8 mouse cellular contexts compared by ENCODE assay signal in the genomic region with DNA sequence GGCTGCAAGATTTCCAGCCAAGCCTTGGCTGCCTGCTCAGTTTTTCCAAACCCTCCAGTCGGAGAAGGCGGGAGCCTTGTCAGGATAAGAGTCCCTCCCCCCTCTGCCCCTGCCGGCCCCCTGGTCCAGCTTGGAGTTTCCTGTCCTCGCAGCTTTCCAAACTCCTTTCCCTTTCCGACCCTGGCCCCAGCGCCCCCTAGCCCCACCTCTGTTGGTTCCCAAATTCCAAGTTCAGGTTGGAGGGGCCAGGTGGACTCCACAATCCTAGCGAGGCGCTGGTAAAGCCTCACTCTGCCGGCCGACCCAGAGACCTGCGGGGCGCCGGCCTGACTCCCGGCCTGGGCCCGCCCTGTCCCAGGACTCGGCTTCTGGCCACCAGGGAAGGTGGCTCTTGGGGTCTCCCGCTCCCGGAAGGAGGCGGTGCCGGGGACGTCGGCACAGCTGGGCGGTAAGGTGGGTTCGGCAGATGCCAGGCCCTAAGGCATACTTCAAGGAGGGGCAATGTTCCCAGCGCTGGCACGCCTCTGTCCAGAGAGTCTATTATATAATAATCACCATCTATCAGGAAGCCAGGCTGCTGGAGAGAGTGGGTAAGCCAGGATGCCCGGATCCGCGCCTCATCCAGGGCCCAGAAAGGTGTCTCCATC. TPM values are rescaled to one million over a fixed set of nuclear protein-coding genes. Genes with fewer than 3 reads are reported as not detected.
A peak's percentile ranks its signal among the peaks of the same experiment; 100 is the strongest.
DNase-seq lines count a peak whose midpoint lies in the region; ATAC-seq and TF ChIP-seq lines count a peak whose summit lies in the region.

No protein-coding gene starts in this region.

- no peak for TF ChIP-seq POLR2A in CH12.LX (IDR thresholded peaks at IDR 0.05; ENCODE audit: low read depth, low read length)
- peak; percentile 34; the same call in 1 of the 2 replicates for TF ChIP-seq POLR2A in lung, adult 2 months (IDR thresholded peaks at IDR 0.05; ENCODE audit: borderline replicate concordance, extremely low read depth, low read depth, low read length)

- no peak for DNase-seq in CH12.LX (ENCODE audit: extremely low read depth)
- DNase-seq in adrenal gland, postnatal 36 days: peak; percentile 84 to 88
- peak; percentile 94 for DNase-seq in forebrain, embryonic 10.5 days (ENCODE audit: extremely low spot score, low spot score)
- DNase-seq in heart, postnatal 0 days (ENCODE audit: low spot score): peak; percentile 93
- DNase-seq in kidney, postnatal 25 days: peak; percentile 84 to 94
- DNase-seq in lung, adult 2 months: peak; percentile 84
- peak; percentile 95 for DNase-seq in retina, postnatal 1 day

- in situ Hi-C loops in CH12.LX (cut with MboI; ENCODE audit: low pct_ligation_motif_present, low pct_unique_long_range_greater_than_20kb, low sequenced_read_pairs): no loop called here

- peak overlapping the region; percentile 6; the same call in 1 of the 2 replicates for H3K9ac ChIP-seq in CH12.LX (ENCODE audit: insufficient read depth, low read depth)
- peak overlapping the region; percentile 59 for H3K9ac ChIP-seq in heart, postnatal 0 days (replicated peaks; ENCODE audit: low read depth, low read length)

- no peak overlapping the region for H3K27ac ChIP-seq in CH12.LX (ENCODE audit: insufficient read depth, low read depth)
- H3K27ac ChIP-seq in forebrain, embryonic 10.5 days: peak overlapping the region; percentile 97
- H3K27ac ChIP-seq in heart, postnatal 0 days (ENCODE audit: low read depth): peak overlapping the region; percentile 91

- H3K4me1 ChIP-seq in CH12.LX (ENCODE audit: control insufficient read depth in 1 of 2, insufficient read depth in 2 of 2): peaks cover 6 to 46% of the 10 kb centered on the region in 2 experiments
- H3K4me1 ChIP-seq in forebrain, embryonic 10.5 days: peaks cover 52% of the 10 kb centered on the region
- peaks cover 9% of the 10 kb centered on the region; the same call in 1 of the 2 replicates for H3K4me1 ChIP-seq in heart, postnatal 0 days (ENCODE audit: control insufficient read depth, insufficient read depth)
- peaks cover 4% of the 10 kb centered on the region; the same call in 1 of the 2 replicates for H3K4me1 ChIP-seq in lung, adult 2 months (ENCODE audit: control insufficient read depth, insufficient read depth, low read length)

- H3K4me2 ChIP-seq in CH12.LX (ENCODE audit: insufficient read depth, low read depth, poor library complexity, severe bottlenecking): peak overlapping the region; percentile 91
- peak overlapping the region; percentile 90 for H3K4me2 ChIP-seq in heart, postnatal 0 days (ENCODE audit: low read depth, low read length)

- peaks cover 5% of the 10 kb centered on the region for H3K27me3 ChIP-seq in CH12.LX (replicated peaks)
- peaks cover 26% of the 10 kb centered on the region for H3K27me3 ChIP-seq in forebrain, embryonic 10.5 days (ENCODE audit: poor library complexity, severe bottlenecking)
- H3K27me3 ChIP-seq in heart, postnatal 0 days (ENCODE audit: control insufficient read depth, insufficient read depth, low read length): no peaks in the 10 kb centered on the region

- no peak for TF ChIP-seq CTCF in CH12.LX (conservative IDR thresholded peaks at IDR 0.05 in 1 of 2, IDR thresholded peaks at IDR 0.05 in 1 of 2; ENCODE audit: low read depth in 2 of 2, low read length in 2 of 2)
- peak; percentile 8; the same call in 1 of the 2 replicates for TF ChIP-seq CTCF in heart, postnatal 0 days (IDR thresholded peaks at IDR 0.05; ENCODE audit: low read depth)
- no peak for TF ChIP-seq CTCF in lung, adult 2 months (IDR thresholded peaks at IDR 0.05; ENCODE audit: insufficient read depth, low read length)

- TF ChIP-seq EP300 in CH12.LX (IDR thresholded peaks at IDR 0.05; ENCODE audit: low read length): no peak
- TF ChIP-seq EP300 in heart, postnatal 0 days (IDR thresholded peaks at IDR 0.05; ENCODE audit: low read depth): no peak; the same call in none of the 2 replicates

- peak overlapping the region; percentile 16 to 38 (median 35) for H3K4me3 ChIP-seq in CH12.LX (replicated peaks in 1 of 3; ENCODE audit: low read depth in 2 of 3, low read length in 2 of 3, poor library complexity in 1 of 3)
- H3K4me3 ChIP-seq in forebrain, embryonic 10.5 days: peak overlapping the region; percentile 76
- H3K4me3 ChIP-seq in heart, postnatal 0 days (ENCODE audit: low read depth, low read length): peak overlapping the region; percentile 64
- H3K4me3 ChIP-seq in lung, adult 2 months (replicated peaks; ENCODE audit: extremely low read depth, low read depth, low read length): peak overlapping the region; percentile 94

- TF ChIP-seq RAD21 in CH12.LX (IDR thresholded peaks at IDR 0.05; ENCODE audit: low read depth, low read length): no peak

- H3K9me3 ChIP-seq in CH12.LX (replicated peaks; ENCODE audit: low read length): no peaks in the 10 kb centered on the region
- H3K9me3 ChIP-seq in forebrain, embryonic 10.5 days: no peaks in the 10 kb centered on the region
- no peaks in the 10 kb centered on the region for H3K9me3 ChIP-seq in heart, postnatal 0 days (replicated peaks; ENCODE audit: control insufficient read depth, low read length)

- no peaks in the 10 kb centered on the region for H3K36me3 ChIP-seq in CH12.LX (replicated peaks in 1 of 2; ENCODE audit: control insufficient read depth in 1 of 2, insufficient read depth in 1 of 2, low read length in 1 of 2)
- no peaks in the 10 kb centered on the region for H3K36me3 ChIP-seq in forebrain, embryonic 10.5 days (replicated peaks)
- no peaks in the 10 kb centered on the region for H3K36me3 ChIP-seq in heart, postnatal 0 days (replicated peaks; ENCODE audit: control insufficient read depth, insufficient read depth, low read length)

- H3K79me2 ChIP-seq in CH12.LX (replicated peaks; ENCODE audit: control insufficient read depth, extremely low read depth, insufficient read depth, poor library complexity, severe bottlenecking): no peaks in the 10 kb centered on the region

- peak; percentile 42 for ATAC-seq in heart, postnatal 0 days (ENCODE audit: insufficient read depth, low read depth)
- no peak for ATAC-seq in megakaryocyte-erythroid progenitor cell, adult 5-6 weeks (replicated peaks; ENCODE audit: low FRiP score, low TSS enrichment, poor library complexity, severe bottlenecking)

- dilution Hi-C loops in CH12.LX (cut with MboI; ENCODE audit: extremely low pct_ligation_motif_present, extremely low pct_unique_long_range_greater_than_20kb, low sequenced_read_pairs): no loop called here

- WGBS in forebrain, embryonic 10.5 days: under 1% methylated on average over 29 of the region's 29 CpGs
- WGBS in heart, postnatal 0 days: 0% methylated on average over 29 of the region's 29 CpGs
- 1% methylated on average over 29 of the region's 29 CpGs for WGBS in lung, adult 2 months

TF ChIP-seq in CH12.LX, 34 proteins besides CTCF, POLR2A, EP300 and RAD21:
- TF ChIP-seq UBTF (IDR thresholded peaks at IDR 0.05; ENCODE audit: low read depth, low read length) (no peak), IRF4 (IDR thresholded peaks at IDR 0.05; ENCODE audit: low read depth, low read length) (no peak), ETS1 (conservative IDR thresholded peaks at IDR 0.05; ENCODE audit: low read depth, low read length) (no peak), SMC3 (IDR thresholded peaks at IDR 0.05; ENCODE audit: low read depth, low read length) (no peak)

RNA-seq across cellular contexts. Expression of a gene that starts 3.5 kb away (rescaled TPM):
- 0.88 and 1.6 TPM in 2 replicates for total RNA-seq in CH12.LX (2012; rRNA removed)
- 0.08 and 0.67 TPM in 2 replicates for total RNA-seq in CH12.LX (2014; rRNA removed)
- 6.2 and 7.5 TPM in 2 replicates for polyA plus RNA-seq in CH12.LX (2012; ENCODE audit: insufficient read length, low read depth)
- total RNA-seq in adrenal gland, postnatal 36 days (2021): 10 to 100 TPM; 47.6 to 51.8 TPM
- 3.9 and 5.0 TPM in 2 replicates for polyA plus RNA-seq in forebrain, embryonic 10.5 days (2016; fragmentation: Nextera tagmentation; extraction: Ambion mirVana)
- total RNA-seq in heart, postnatal 0 days (2014; rRNA removed; ENCODE audit: low replicate concordance): 12.4 and 33.9 TPM in 2 replicates
- polyA plus RNA-seq in heart, postnatal 0 days (2015; fragmentation: Nextera tagmentation; extraction: Ambion mirVana): 4.4 and 5.2 TPM in 2 replicates
- 69.0 and 70.7 TPM in 2 replicates for polyA plus RNA-seq in lung, adult 2 months (2012; rRNA removed)
- total RNA-seq in megakaryocyte-erythroid progenitor cell, adult 5-6 weeks (2014; fragmentation: Nextera tagmentation): 4.8 and 5.5 TPM in 2 replicates
- total RNA-seq in megakaryocyte-erythroid progenitor cell, adult 5-6 weeks (2017): 0.52 and 3.7 TPM in 2 replicates

RNA-seq across cellular contexts. Expression of a gene that starts 24.3 kb away (rescaled TPM):
- total RNA-seq in CH12.LX (2012; rRNA removed) (not detected in 2 replicates), CH12.LX (2014; rRNA removed) (not detected in 2 replicates)
- polyA plus RNA-seq in CH12.LX (2012; ENCODE audit: insufficient read length, low read depth): not detected in 2 replicates
- not detected for total RNA-seq in adrenal gland, postnatal 36 days (2021)
- not detected in 2 replicates for polyA plus RNA-seq in forebrain, embryonic 10.5 days (2016; fragmentation: Nextera tagmentation; extraction: Ambion mirVana)
- total RNA-seq in heart, postnatal 0 days (2014; rRNA removed; ENCODE audit: low replicate concordance): 18.0 TPM in 1 of 2 replicates, not detected in the other
- polyA plus RNA-seq in heart, postnatal 0 days (2015; fragmentation: Nextera tagmentation; extraction: Ambion mirVana): not detected in 2 replicates
- polyA plus RNA-seq in lung, adult 2 months (2012; rRNA removed): 4.0 and 4.4 TPM in 2 replicates
- total RNA-seq in megakaryocyte-erythroid progenitor cell, adult 5-6 weeks (2014; fragmentation: Nextera tagmentation): not detected in 2 replicates
- not detected in 2 replicates for total RNA-seq in megakaryocyte-erythroid progenitor cell, adult 5-6 weeks (2017)

RNA-seq across cellular contexts. Expression of a gene that starts 38.1 kb away (rescaled TPM):
- total RNA-seq in CH12.LX (2012; rRNA removed): 0.08 and 0.21 TPM in 2 replicates
- not detected in 2 replicates for total RNA-seq in CH12.LX (2014; rRNA removed)
- 1.4 and 1.5 TPM in 2 replicates for polyA plus RNA-seq in CH12.LX (2012; ENCODE audit: insufficient read length, low read depth)
- total RNA-seq in adrenal gland, postnatal 36 days (2021): not detected
- not detected in 2 replicates for polyA plus RNA-seq in forebrain, embryonic 10.5 days (2016; fragmentation: Nextera tagmentation; extraction: Ambion mirVana)
- not detected in 2 replicates for total RNA-seq in heart, postnatal 0 days (2014; rRNA removed; ENCODE audit: low replicate concordance)
- not detected in 2 replicates for polyA plus RNA-seq in heart, postnatal 0 days (2015; fragmentation: Nextera tagmentation; extraction: Ambion mirVana)
- polyA plus RNA-seq in lung, adult 2 months (2012; rRNA removed): 0.16 TPM in 1 of 2 replicates, not detected in the other
- total RNA-seq in megakaryocyte-erythroid progenitor cell, adult 5-6 weeks (2014; fragmentation: Nextera tagmentation): not detected in 2 replicates
- total RNA-seq in megakaryocyte-erythroid progenitor cell, adult 5-6 weeks (2017): not detected in 2 replicates

Comparison
In these comparisons a context has a peak if more than half of its experiments do, and no peak if none do; other contexts are left out.
1. H3K4me3 ChIP-seq: peak in every context shown above with its lines; median percentile 94 in lung, adult 2 months; 76 in forebrain, embryonic 10.5 days; 64 in heart, postnatal 0 days; 35 in CH12.LX.